Mouse (Mus musculus) erythroblast, adult 5-6 weeks (primary cell): ENCODE data around the gene Scn4a. TPM values are rescaled to one million over a fixed set of nuclear protein-coding genes. Genes with fewer than 3 reads are reported as not detected.
"Not testable (repeated sequence)": the region's sequence is repeated elsewhere in the genome, so short reads cannot be mapped to it uniquely, and the experiment has no call there.

Experiments used
- ATAC-seq: replicated peaks from 2 replicates; pipeline ENCODE4 v1.8.0; 2016; ENCODE audit warnings: moderate number of reproducible peaks, mild to moderate bottlenecking, moderate TSS enrichment, inconsistent platforms; ENCODE audit not compliant: poor library complexity, low FRiP score, severe bottlenecking
- total RNA-seq, 2 experiments: library from RNA; stranded (forward) in 1 of 2; stranded (reverse) in 1 of 2; fragments of 150-400 nt in 1 of 2; fragments of 200-764, 138-1000 nt in 1 of 2; gene quantifications; 2 replicates each; pipeline versions ENCODE4 v1.2.3 to v1.2.4; 2015 to 2017; ENCODE audit warnings: low replicate concordance in 2 of 2

Gene Scn4a
- not detected in 2 replicates for total RNA-seq (2015; ENCODE audit: low replicate concordance)
- total RNA-seq (2017; ENCODE audit: low replicate concordance): not detected in 2 replicates

- ATAC-seq: no peak
These were observed at the start of gene Scn4a for GRCm38 (mm10) chr11:106353188-106353587. Gene Scn4a, minus strand, starts transcription at chr11:106353288.

DNA sequence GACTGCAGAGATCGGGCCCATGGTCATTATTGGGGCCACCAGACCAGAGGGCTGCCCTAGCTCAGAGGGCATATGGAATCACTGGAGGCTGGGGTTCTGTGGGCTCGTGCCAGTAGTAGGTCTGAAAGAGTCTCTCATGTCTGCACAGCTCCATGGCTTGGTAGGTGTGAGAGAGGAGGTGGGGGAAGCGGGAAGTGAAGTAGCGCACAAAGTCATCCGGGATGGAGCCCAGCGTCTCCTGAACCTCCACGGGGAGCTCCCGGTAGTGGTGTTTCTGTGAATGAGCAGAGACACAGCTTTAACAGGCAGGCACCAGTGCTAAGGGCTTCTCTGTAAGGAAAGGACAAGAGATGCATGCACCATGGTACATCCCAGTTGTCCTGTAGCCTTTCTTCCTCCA is 45.4 kb upstream of the Scn4a start:
- no peak for ATAC-seq

- ATAC-seq: no peak
These were observed 44.6 kb upstream of the Scn4a start for GRCm38 (mm10) chr11:106397656-106398055.

- not testable (repeated sequence) for ATAC-seq
These were observed 41.0 kb upstream of the Scn4a start for GRCm38 (mm10) chr11:106394055-106394454.

DNA sequence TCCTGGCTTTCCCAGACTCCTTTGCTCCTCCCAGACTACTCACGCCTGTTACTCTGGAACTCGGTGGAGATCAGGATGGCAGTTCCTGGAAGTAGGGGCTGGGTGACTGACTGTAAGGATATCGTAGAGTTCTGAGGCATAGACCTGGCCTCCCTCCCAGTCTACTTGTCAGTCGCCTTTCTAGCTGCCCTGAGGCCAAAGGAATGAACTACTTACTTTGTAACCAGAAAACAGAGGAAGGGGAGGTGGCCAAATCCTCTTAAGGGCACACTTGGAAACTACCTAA is 40.2 kb upstream of the Scn4a start:
- no peak for ATAC-seq

GRCm38 (mm10) chr11:106392597-106393330 is 39.7 kb upstream of the Scn4a start:
- peak; percentile 64 for ATAC-seq

DNA sequence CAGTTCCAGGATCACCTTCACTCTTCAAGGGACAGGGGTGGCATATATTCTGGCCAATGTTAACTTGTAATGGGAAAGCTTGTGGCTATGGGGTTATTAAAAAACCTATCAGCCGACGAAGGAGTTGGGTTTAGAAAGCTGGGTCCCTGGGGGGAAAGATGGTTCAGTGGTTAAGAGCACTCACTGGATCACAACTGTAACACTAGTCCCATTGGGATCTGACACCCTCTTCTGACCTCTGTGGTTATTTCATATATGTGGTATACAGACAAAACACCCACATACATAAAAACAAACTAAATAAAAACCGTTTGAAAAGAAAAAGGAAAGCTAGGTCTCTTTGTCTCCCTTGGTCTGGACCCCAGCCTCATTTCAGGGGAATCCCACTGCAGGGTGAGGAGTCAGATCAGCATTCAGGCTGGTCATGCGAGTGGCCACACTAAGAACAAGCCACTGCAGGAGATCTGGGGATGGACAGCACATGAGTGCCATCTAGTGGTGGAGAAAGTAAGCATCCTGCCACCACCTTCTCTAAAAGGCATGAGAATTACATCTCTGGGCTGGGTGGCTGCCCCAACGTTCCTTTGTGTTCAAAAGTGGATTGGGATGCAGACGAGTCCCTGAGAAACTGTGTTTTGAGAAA is 38.6 kb upstream of the Scn4a start:
- ATAC-seq: peak; percentile 88

DNA sequence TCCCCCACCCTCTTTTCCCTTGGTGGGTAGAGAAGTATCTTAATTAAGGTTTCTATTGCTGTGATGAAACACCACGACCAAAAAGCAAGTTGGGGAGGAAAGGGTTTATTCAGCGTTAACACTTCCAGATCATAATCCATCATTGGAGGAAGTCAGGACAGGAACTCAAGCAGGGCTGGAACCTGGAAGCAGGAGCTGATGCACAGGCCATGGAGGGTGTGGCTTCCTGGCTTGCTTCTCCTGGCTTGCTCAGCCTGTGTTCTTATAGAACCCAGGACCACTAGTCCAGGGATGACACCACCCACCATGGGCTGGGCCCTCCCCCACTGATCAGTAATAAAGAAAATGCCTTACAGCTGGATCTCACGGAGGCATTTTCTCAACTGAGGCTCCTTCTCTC is 37.7 kb upstream of the Scn4a start:
- no peak for ATAC-seq

- ATAC-seq: no peak
These were observed 36.5 kb upstream of the Scn4a start for GRCm38 (mm10) chr11:106389611-106390010.

DNA sequence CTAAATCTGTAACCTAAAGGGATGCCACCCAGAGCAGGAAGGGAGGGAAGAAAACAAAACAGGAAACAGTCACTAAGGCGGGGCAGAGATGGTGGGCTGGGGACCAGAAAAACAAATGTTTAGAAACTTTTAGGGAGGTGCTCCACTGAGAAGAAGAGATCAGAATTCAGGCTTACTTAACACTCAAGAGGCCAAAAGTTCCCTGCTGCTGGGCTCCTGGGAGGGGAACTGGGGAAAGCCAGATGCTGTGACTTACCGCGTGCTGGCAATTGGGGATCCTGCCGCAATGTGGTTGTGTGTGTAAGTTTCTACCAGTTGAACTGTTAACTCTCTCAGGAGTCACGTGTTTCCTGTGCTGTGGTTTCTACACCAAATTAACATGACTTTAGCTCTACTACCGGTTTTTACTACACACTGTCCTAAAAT is 34.7 kb upstream of the Scn4a start, which contains the start of gene Icam2:
Gene Icam2 (minus strand): TSS at position 285 of the 426 bp plus-strand sequence.
- no peak for ATAC-seq

- ATAC-seq: no peak
These were observed 33.9 kb upstream of the Scn4a start for GRCm38 (mm10) chr11:106387020-106387419.

DNA sequence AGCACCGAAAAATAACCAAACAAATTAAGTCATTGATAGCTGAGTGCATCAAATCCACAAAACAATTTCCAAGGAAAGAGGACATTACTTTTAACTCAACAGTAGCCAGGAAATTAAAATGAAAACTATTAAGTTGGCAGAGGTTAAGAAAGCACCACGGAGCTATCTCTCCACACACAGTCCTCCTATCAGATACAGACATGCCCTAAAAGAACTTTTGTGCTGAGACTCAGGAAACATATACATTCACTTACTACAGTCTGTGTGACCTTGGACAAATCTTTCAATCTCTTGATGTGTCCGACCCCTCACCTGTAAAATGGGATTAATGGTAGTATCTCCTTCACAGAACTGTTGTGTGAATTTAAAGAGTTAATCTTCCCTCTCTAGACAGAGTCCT is 33.3 kb upstream of the Scn4a start:
- ATAC-seq: no peak

DNA sequence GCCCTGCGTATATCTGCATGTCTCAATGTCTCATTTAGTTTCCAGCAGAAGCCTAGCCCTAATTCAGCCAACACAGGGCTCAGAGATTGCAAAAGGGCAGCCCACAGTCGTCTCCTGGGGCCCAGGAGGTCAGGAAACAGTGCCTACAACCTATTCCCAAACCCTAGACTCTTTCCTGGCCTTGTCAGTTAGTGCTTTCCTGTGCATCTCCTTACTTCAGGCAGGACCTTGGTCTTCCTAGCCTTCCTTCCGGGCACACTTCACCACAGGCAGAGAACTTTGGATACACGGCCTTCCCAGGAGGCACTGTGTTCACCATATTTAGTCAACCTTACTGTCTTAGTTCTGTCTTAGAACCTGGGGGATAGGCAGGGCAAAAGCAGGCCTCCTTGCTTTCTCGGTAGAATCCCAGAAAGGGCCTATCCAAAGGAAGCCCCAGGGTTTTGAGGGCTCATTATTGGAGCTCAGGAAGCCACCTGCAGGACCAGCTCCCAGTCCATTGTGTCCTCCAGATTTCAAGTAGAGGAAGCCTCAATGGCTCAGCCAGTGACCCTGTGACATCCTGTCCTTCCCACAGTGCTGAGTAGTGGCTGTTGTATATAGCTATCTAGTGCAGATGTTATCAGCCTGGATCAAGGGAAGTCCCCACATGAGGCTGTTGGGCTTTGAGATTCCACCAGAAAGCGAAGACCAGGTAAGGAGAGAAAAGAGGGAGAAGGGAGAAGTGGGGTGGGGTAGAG is 30.1 kb upstream of the Scn4a start:
- ATAC-seq: no peak

- no peak for ATAC-seq
These were observed 29.3 kb upstream of the Scn4a start for GRCm38 (mm10) chr11:106382424-106382823.

DNA sequence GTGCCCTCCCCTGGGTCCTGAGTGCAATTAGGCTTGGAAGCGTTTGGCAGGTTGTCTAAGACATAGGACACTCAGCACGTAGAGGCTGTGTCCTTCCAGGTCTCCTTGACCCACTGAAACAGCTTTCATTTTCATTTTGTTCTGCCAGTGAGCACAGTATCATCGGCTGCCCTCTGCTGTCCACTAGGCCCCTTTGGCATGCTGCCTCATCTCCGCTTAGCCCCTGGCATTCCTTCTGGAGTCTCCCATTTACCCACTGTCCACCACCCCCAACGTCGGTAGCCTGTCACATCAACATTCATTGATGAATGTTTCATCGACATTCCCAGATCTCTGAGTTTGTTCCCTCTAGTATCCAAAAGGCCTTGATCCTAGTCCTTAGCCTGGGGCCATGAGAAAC is 28.8 kb upstream of the Scn4a start:
- no peak for ATAC-seq

DNA sequence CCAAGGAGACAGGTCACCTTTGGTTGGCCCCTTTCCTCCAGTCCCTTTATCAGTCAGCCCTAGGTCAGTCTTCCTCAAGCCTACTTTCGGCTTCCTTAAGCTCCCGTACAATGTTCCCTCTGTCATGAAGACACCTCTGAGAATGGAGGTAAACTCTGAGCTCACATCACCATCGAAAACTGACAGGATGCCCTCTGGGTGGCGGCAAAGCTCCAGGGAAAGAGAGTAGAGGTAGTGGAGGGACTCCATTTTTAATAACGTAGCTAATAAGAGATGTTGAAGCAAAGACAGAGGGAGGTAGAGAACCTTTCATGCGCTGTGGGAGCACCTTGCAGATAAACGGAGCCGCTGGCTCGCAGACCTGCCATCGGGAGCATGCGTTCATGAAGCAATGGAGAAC is 27.9 kb upstream of the Scn4a start:
- no peak for ATAC-seq

DNA sequence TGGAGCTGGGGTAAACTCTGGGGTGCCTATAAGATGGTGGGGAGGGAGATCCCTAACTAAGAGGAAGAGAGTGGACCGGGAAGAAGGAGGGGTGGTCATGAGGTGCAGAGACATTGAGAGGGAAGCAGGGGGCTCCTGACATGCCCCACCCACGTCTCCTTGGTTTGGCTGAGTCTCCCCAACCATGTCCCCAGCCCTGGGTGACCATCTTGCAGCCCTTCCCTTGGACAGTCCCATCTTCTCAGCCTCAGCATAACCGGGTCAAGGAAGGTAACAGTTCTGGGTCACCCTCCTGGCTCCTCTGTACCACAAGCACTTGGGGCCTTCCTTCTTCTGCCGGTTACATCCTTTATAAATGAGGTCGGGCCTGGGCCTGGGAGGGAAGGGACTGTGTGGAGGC is 21.9 kb upstream of the Scn4a start:
- no peak for ATAC-seq

DNA sequence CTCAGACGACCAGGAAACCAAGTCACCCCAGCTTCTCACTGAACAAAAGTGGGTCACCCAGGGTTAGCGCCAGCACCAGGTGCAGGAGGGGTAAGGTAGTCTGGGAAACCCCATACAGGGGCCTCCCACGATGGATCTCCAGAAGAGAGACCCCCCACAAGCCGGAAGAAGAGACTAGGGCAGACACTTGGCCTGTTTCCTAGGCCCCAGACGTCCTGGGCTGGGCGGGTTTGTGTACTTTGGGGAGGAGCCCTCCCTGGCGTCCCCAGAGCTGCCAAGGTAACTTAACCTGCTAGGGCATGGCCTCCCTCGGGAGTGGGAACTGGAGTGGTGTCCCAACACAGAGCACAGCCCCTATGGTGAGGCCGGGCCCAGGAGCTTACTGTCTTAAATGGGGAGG is 21.5 kb upstream of the Scn4a start:
- ATAC-seq: no peak

GRCm38 (mm10) chr11:106373998-106374397 is 20.9 kb upstream of the Scn4a start:
- ATAC-seq: no peak

GRCm38 (mm10) chr11:106366316-106366715 is 13.2 kb upstream of the Scn4a start:
- peak; percentile 76 for ATAC-seq

- ATAC-seq: no peak
These were observed 12.3 kb upstream of the Scn4a start, which contains the start of gene Prr29 for GRCm38 (mm10) chr11:106365366-106365765. Gene Prr29, plus strand, starts transcription at chr11:106365472.
